In the genomic region with DNA sequence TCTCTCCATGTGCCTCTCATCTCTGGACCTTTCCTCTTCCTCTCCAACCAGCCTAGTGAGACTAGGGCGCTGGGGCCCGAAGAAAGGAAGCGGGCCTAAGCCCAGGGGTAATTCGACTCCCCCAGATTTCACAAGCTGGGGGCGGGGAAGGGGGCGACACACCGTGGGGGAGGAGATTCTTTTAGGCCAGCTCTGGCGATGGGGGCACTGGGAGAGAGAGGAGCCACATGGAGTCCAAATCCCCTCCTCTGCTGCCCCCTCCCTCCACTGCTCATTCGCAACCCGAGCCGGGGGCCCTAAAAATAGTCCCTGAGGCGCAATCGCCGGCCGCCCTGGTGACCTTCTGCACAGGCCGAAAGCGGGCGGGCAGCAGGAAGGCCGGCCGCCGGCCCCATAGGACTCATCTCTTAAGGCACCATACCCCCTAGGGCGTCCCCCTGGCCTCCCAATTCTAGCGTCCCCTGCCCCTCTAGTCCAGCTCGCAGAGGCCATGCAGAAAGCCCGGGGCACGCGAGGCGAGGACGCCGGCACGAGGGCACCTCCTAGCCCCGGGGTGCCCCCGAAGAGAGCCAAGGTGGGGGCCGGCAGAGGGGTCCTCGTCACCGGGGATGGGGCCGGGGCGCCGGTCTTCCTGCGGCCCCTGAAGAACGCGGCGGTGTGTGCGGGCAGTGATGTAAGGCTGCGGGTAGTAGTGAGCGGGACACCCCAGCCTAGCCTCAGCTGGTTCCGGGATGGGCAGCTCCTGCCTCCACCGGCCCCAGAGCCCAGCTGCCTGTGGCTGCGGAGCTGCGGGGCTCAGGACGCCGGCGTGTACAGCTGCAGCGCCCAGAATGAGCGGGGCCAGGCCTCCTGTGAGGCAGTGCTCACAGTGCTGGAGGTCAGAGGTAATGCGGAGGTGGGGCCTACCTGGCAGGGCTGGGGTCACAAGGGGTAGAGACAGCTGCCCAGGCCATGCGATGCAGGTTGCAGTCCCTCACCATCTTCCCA, we compare ENCODE assay signal across 8 mouse cellular contexts. TPM values are rescaled to one million over a fixed set of nuclear protein-coding genes. Genes with fewer than 3 reads are reported as not detected.
DNase-seq lines count a peak whose midpoint lies in the region; ATAC-seq and TF ChIP-seq lines count a peak whose summit lies in the region.

Gene Speg, plus strand, starts transcription at position 348 of the 987 bp plus-strand sequence.

- H3K36me3 ChIP-seq in kidney, adult 2 months (ENCODE audit: control insufficient read depth, insufficient read depth, low read length) = no peaks in the 10 kb centered on the region
- no peaks in the 10 kb centered on the region for H3K36me3 ChIP-seq in hindbrain, embryonic 15.5 days
- H3K36me3 ChIP-seq in liver, postnatal 0 days (replicated peaks; ENCODE audit: insufficient read depth, low read length) = no peaks in the 10 kb centered on the region

- ATAC-seq in hindbrain, embryonic 15.5 days (ENCODE audit: low FRiP score, low read depth) = peak; percentile 15; the same call in 1 of the 2 replicates
- ATAC-seq in liver, postnatal 0 days = 0 out of 2 replicates have a peak, but pooled peaks have one; percentile 11

- no peaks in the 10 kb centered on the region for H3K9me3 ChIP-seq in hindbrain, embryonic 15.5 days
- H3K9me3 ChIP-seq in liver, postnatal 0 days (ENCODE audit: low read length) = no peaks in the 10 kb centered on the region

- no peak within 1 kb of the TSS for H3K27ac ChIP-seq in kidney, adult 2 months (ENCODE audit: insufficient read depth, low read depth, low read length)
- no peak within 1 kb of the TSS for H3K27ac ChIP-seq in hindbrain, embryonic 15.5 days (replicated peaks)
- no peak within 1 kb of the TSS for H3K27ac ChIP-seq in liver, postnatal 0 days (ENCODE audit: low read depth)

- H3K4me2 ChIP-seq in hindbrain, embryonic 15.5 days = peak within 1 kb of the TSS; percentile 51
- peak within 1 kb of the TSS; percentile 45 for H3K4me2 ChIP-seq in liver, postnatal 0 days (ENCODE audit: low read depth, low read length)

- WGBS in kidney, adult 2 months = 28% methylated on average over 57 of the region's 57 CpGs
- WGBS in hindbrain, embryonic 15.5 days = 11% methylated on average over 54 of the region's 57 CpGs
- 6% methylated on average over 55 of the region's 57 CpGs for WGBS in liver, postnatal 0 days (ENCODE audit: insufficient replicate concordance)

- H3K9ac ChIP-seq in hindbrain, embryonic 15.5 days = 0 out of 2 replicates have a peak within 1 kb of the TSS, but pooled peaks have one; percentile 8
- no peak within 1 kb of the TSS for H3K9ac ChIP-seq in liver, postnatal 0 days (replicated peaks)

- no peaks in the 10 kb centered on the region for H3K4me1 ChIP-seq in kidney, adult 2 months (ENCODE audit: control insufficient read depth, insufficient read depth, low read length)
- peaks cover 15% of the 10 kb centered on the region for H3K4me1 ChIP-seq in hindbrain, embryonic 15.5 days (replicated peaks)
- no peaks in the 10 kb centered on the region for H3K4me1 ChIP-seq in liver, postnatal 0 days (ENCODE audit: insufficient read depth)

- DNase-seq in kidney, adult 2 months = no peak
- no peak for DNase-seq in kidney, postnatal 25 days
- no peak for DNase-seq in adrenal gland, postnatal 14 days
- DNase-seq in gastrocnemius, postnatal 10 days = peak; percentile 63
- no peak for DNase-seq in liver, postnatal 0 days
- no peak for DNase-seq in urinary bladder, postnatal 36 days (ENCODE audit: low spot score in 2 of 2)
- no peak for DNase-seq in cerebellum, adult 9-10 months

- no peak for TF ChIP-seq EP300 in liver, postnatal 0 days (IDR thresholded peaks at IDR 0.05; ENCODE audit: low read depth)

- H3K4me3 ChIP-seq in kidney, adult 2 months (ENCODE audit: insufficient read depth, low read depth, low read length) = no peak within 1 kb of the TSS
- H3K4me3 ChIP-seq in hindbrain, embryonic 15.5 days = peak within 1 kb of the TSS; percentile 15
- no peak within 1 kb of the TSS for H3K4me3 ChIP-seq in liver, postnatal 0 days (ENCODE audit: low read depth, low read length)

- TF ChIP-seq POLR2A in kidney, adult 2 months (IDR thresholded peaks at IDR 0.05; ENCODE audit: low read depth, low read length) = no peak

- no peak for TF ChIP-seq CTCF in kidney, adult 2 months (conservative IDR thresholded peaks at IDR 0.05; ENCODE audit: insufficient read depth, insufficient read length, low read depth, low read length)
- TF ChIP-seq CTCF in liver, postnatal 0 days (IDR thresholded peaks at IDR 0.05; ENCODE audit: low read depth) = no peak

- H3K27me3 ChIP-seq in kidney, adult 2 months (replicated peaks; ENCODE audit: control insufficient read depth, insufficient read depth, low read length) = no peaks in the 10 kb centered on the region
- H3K27me3 ChIP-seq in hindbrain, embryonic 15.5 days = peaks cover 34% of the 10 kb centered on the region
- peaks cover 26% of the 10 kb centered on the region for H3K27me3 ChIP-seq in liver, postnatal 0 days (ENCODE audit: insufficient read depth, low read length)

RNA-seq across cellular contexts. Expression of gene Speg, which starts in this region (rescaled TPM):
- 34.6 and 43.9 TPM in 2 replicates for polyA plus RNA-seq in kidney, adult 2 months (2012; rRNA removed)
- total RNA-seq in adrenal gland, postnatal 14 days (2021) = 11.0 and 18.3 TPM in 2 replicates
- 100 to 1,000 TPM; 196 to 209 TPM for total RNA-seq in gastrocnemius, postnatal 10 days (2021)
- polyA plus RNA-seq in hindbrain, embryonic 15.5 days (2015; fragmentation: Nextera tagmentation; extraction: Ambion mirVana) = 22.4 and 25.0 TPM in 2 replicates
- polyA plus RNA-seq in liver, postnatal 0 days (2015; fragmentation: Nextera tagmentation; extraction: Ambion mirVana) = 3.4 and 3.5 TPM in 2 replicates

Comparison
In these comparisons a context has a peak if more than half of its experiments do, and no peak if none do; other contexts are left out.
1. RNA of gene Speg (total RNA-seq): 196 to 209 TPM in gastrocnemius, postnatal 10 days; 11.0 to 18.3 TPM in adrenal gland, postnatal 14 days; every median in the first group is over 10 times any median in the second.